Mouse (Mus musculus): ENCODE data around the gene Pdcd11.

DNA sequence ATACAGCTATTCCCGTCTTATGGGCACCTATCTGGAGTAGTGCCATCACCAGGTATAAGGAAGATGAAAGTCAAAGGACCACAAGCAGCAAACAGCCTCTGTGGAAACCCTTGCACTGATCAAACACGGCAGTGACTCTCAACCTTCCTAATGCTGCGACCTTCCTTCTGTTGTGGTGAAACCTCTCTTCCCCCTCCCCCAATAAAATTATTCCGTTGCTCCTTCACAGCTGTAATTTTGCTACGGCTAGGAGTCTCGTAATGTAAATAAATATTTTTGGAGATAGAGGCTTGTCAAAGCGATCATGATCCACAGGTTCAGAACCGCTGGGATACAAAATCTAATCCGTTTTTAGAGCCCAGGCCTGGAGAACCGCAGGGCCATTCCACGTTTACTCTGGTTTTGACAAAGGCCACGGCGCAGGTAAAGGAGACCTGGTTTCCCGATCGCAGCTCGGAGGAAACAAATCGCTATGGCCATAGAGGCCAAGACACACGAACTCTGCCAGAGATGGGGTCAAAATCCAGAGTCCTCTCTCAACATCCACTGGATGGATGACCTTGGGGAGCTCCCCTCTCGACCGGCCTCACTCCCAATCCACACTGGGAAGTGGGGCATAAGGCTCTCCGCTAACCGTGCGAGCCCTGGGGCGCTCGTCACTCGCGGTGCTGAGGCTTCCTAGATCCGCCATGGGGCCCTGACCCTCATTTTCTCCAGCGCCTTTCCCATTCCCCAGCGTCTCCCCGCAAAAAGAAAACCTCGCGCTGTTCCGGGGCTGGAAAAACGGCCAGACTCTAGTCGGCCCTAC lies 646 bp upstream of the Pdcd11 start:
- no peak for TF ChIP-seq CTCF (IDR thresholded peaks at IDR 0.05; ENCODE audit: low read depth)
- TF ChIP-seq EP300 (IDR thresholded peaks at IDR 0.05; ENCODE audit: low read depth) = no peak

Data from heart, postnatal 0 days (tissue).